Mouse (Mus musculus) spleen, adult 12 weeks (tissue): ENCODE measurements around the gene Exoc8.

ENCODE experiments used
- DNase-seq: peaks from one replicate; pipeline ENCODE4 v3.0.0; 2022; ENCODE audit warnings: low spot score

Gene Exoc8

DNA sequence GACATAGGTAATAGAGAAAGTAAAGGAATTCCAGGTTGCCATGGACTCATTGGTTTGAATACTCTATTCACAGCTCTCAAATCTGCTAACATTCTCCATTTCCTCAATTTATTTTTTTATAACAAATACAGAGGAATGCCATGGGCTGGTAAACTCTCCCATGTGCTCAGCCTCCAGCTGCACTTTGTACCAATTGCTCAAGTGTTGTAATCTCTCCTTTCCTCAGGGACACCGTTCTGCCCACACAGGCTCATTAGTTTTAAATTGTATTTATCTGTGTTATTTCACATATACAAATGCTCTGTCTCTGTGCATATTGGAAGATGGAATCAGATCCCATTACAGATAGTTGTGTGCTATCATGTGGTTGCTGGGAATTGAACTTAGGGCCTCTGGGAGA, 44.0 kb downstream of the Exoc8 start:
- DNase-seq, result no peak

DNA sequence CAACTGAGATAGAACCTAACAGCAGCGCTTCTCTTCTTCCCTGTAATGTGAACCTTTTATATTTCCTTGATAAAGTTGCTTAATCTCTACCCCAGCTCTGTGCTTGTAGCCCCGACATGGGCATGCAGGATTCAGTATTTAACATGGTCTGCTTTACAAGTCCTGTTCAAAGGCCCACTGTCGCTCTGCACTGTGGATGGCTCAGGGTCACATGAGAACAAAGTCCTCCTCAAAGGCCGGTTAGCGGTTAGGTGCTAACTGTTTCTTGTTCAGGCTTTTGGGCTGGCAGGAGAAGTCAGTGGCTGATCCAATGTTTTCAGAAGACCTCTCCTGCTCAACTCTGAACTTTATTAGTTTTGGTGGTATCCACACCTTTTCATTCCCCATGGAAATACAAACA, 51.9 kb downstream of the Exoc8 start:
- no peak for DNase-seq

DNA sequence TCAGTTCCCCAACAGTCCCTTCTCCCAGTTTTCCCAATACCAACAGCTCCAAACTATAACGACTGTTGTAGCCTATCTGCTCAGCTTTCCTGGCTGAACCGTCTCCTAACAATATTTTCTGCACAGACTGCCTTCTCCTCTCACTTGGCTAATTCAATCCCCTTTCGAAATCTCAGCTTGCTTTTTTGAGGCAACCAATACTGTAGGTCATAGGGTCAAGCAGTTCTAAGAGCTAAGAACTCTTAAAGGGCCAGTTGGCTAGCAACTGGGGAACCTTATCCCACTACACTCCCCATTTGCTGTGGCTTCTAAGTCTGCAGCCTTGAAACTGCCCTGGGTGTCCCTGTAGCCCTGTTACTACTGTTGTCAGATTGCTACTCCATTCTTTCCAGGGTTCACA, 52.4 kb downstream of the Exoc8 start:
- DNase-seq, result no peak
